In genomic region chr8:80738388-80739154, GRCm38 (mm10) we compare ENCODE assay signal across 8 mouse cellular contexts. TPM values are rescaled to one million over a fixed set of nuclear protein-coding genes. Genes with fewer than 3 reads are reported as not detected.
DNase-seq lines count a peak whose midpoint lies in the region.

No protein-coding gene starts in this region.

- H3K4me3 ChIP-seq in hindbrain, embryonic 10.5 days, result peak overlapping the region; percentile 91

- H3K9me3 ChIP-seq in hindbrain, embryonic 10.5 days, result no peaks in the 10 kb centered on the region

- peaks cover 12% of the 10 kb centered on the region for H3K4me1 ChIP-seq in hindbrain, embryonic 10.5 days (replicated peaks)

- H3K27me3 ChIP-seq in hindbrain, embryonic 10.5 days (ENCODE audit: insufficient read depth, poor library complexity, severe bottlenecking), result no peaks in the 10 kb centered on the region

- peaks cover 27% of the 10 kb centered on the region for H3K36me3 ChIP-seq in hindbrain, embryonic 10.5 days

- WGBS in hindbrain, embryonic 10.5 days, result under 1% methylated on average over 84 of the region's 84 CpGs

- peak overlapping the region; percentile 98 for H3K27ac ChIP-seq in hindbrain, embryonic 10.5 days

- peak; percentile 69 for DNase-seq in R1 (ENCODE audit: low read depth, low spot score)
- peak; percentile 75 for DNase-seq in cerebellum, adult 9-11 months
- DNase-seq in frontal cortex, adult 2 months (ENCODE audit: extremely low spot score in 1 of 2, low spot score in 1 of 2), result peak; percentile 30 to 67
- DNase-seq in hindbrain, embryonic 10.5 days (ENCODE audit: low spot score), result peak; percentile 77
- peak; percentile 39 for DNase-seq in left cerebral cortex, adult 11 months (ENCODE audit: low spot score)
- peak; percentile 51 to 59 for DNase-seq in lung, postnatal 4 days
- DNase-seq in right cerebral cortex, adult 18-20 months, result peak; percentile 73
- DNase-seq in urinary bladder, adult 2 months (ENCODE audit: low spot score), result peak; percentile 40

RNA-seq across cellular contexts. Expression of gene Smarca5, which starts 0.7 kb away (rescaled TPM):
- 18.8 and 19.2 TPM in 2 replicates for polyA plus RNA-seq in frontal cortex, adult 2 months (2012; rRNA removed)
- 82.3 and 113 TPM in 2 replicates for polyA plus RNA-seq in hindbrain, embryonic 10.5 days (2016; fragmentation: Nextera tagmentation; extraction: Ambion mirVana)
- polyA plus RNA-seq in urinary bladder, adult 2 months (2012; rRNA removed), result 14.7 and 17.2 TPM in 2 replicates

Comparison
In these comparisons a context has a peak if more than half of its experiments do, and no peak if none do; other contexts are left out.
1. Peak in every context shown above with its lines: DNase-seq, H3K4me3 ChIP-seq and H3K27ac ChIP-seq.